Mouse (Mus musculus) hematopoietic multipotent progenitor cell, adult 10-12 weeks (in vitro differentiated cells): ENCODE results near the gene Amt. TPM values are rescaled to one million over a fixed set of nuclear protein-coding genes. Genes with fewer than 3 reads are reported as not detected.

ENCODE experiments used
- polyA plus RNA-seq: library from polyadenylated mRNA; stranded (reverse); fragments of >175 nt; gene quantifications from 2 replicates; pipeline ENCODE4 v1.2.3, GENCODE M21; 2012; ENCODE audit warnings: low replicate concordance

The Amt gene
- 0.12 and 0.45 TPM in 2 replicates for polyA plus RNA-seq

GRCm38 (mm10) chr9:108296453-108297355, at the start of gene Amt:
TSS of gene Amt (plus strand) at chr9:108296853.

DNA sequence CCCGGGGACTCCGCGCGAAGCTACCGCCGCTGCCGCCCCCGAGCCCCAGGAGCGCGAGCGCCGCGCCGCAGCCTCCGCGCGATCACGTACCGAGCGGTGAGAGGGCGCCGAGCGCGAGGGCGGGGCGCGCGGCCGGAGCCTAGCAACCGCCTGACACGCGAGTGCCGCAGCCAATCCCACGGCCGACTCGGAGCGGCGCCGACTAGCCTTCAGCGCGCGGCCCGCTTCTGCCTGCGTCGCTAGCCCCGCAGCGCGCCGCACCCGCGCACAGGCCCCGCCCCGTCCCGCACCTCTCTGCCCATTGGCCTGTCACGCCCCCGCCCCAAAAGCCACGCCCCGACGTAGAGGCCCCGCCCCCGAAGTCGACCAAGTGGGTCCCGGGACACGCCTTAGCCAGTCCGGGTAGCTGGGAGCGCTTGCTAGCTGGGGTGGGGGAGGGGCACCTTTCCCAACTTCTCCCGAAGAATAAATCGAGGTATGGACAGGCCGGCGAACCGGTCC, 32.9 kb upstream of the Amt start, which contains the start of gene Dag1:
TSS of gene Dag1 (minus strand) at position 269 of the 501 bp plus-strand sequence.

DNA sequence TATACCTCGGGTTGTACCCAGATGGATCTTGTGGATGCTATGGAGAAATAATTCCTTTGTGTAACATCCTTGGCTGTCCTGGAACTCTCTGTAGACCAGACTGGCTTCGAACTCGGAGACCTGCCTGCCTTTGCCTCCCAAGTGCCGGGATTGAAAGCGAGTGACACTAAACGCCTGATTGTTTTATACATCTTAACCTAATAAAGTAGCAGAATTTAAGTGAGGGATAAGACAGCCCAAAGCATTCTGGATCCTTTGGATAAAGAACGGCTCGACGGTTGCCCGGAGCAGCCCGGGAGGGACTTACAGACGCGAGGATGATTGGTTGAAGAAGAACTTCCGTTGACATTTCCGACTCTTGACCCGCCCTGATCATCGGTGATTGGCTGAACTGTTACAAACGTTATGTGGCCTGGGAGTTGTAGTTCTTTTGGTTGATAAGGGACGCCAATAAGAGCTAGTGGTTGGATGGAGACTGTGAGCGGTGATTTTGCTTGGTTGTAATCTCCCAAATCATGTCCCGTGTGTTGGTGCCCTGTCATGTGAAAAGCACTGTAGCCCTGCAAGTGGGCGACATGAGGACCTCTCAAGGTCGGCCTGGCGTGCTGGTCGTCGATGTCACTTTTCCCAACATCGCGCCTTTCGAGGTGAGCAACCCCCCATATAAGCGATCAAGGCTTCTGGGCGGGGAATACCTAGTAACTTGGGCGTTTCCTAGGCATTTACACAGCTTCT, 6.5 kb upstream of the Amt start, which contains the start of gene Nicn1:
TSS of gene Nicn1 (plus strand) at position 414 of the 735 bp plus-strand sequence.

GRCm38 (mm10) chr9:108305629-108306520, 9.2 kb downstream of the Amt start, which contains the start of the genes Rhoa and Tcta:
TSS of gene Rhoa (plus strand) at chr9:108306129.
TSS of gene Tcta (minus strand) at chr9:108306160.

GRCm38 (mm10) chr9:108338886-108339781, 42.5 kb downstream of the Amt start, which contains the start of gene Gpx1:
TSS of gene Gpx1 (plus strand) at chr9:108338903.

DNA sequence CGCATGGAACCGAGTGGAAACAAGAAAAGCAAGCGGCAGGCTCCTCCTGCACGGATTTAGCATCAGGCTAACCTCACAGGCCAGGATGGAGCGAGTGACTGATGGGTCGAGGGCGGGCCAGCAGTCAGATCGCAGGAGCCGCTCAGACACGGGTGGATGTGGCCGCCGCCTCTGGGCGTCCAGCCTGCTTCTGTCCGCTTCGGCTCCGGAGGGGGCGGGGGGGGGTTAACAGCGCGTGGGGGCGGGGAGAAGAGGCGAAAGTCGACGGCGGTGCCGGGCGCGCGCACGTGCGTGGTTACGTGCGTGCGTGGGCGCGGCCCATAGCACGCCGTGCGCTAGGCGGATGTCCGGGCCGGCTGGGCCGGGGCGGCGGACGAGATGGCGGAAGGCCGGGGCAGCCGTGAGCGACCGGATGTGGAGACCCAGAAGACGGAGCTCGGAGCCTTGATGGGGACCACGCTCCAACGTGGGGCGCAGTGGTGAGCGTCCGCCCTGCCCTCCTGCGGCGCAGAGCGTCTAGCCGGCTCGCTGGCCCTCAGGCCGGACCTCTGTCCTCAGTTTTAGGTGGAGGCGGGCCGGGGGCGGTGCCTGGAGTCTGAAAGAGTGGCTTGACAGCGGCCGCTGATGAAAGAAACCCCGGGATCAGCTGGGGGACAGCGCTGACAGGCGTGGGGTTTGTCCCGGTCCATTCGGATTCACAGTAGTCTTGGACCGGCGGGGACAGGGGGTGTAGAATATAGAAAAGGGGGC, 51.1 kb downstream of the Amt start, which contains the start of gene Usp4:
TSS of gene Usp4 (plus strand) at position 314 of the 750 bp plus-strand sequence.

Other genes with a start within 250 kb of the Amt start
- gene Gmppb, start 247.6 kb upstream of the Amt start, polyA plus RNA-seq: 4.6 and 5.8 TPM in 2 replicates
- gene Amigo3, start 243.7 kb upstream of the Amt start, polyA plus RNA-seq: 0.22 and 0.61 TPM in 2 replicates
- 0.10 and 1.0 TPM in 2 replicates for gene Mst1, start 216.4 kb upstream of the Amt start, polyA plus RNA-seq
- gene Rnf123, start 213.5 kb upstream of the Amt start, polyA plus RNA-seq: 83.2 and 287 TPM in 2 replicates
- 50.4 and 78.3 TPM in 2 replicates for gene Apeh, start 202.2 kb upstream of the Amt start, polyA plus RNA-seq
- 1.6 and 2.0 TPM in 2 replicates for gene Bsn, start 106.5 kb upstream of the Amt start, polyA plus RNA-seq
- 20.6 and 21.7 TPM in 2 replicates for gene Dag1, start 32.9 kb upstream of the Amt start, polyA plus RNA-seq
- 0.24 and 0.65 TPM in 2 replicates for gene Nicn1, start 6.4 kb upstream of the Amt start, polyA plus RNA-seq
- 168 and 183 TPM in 2 replicates for gene Rhoa, start 9.3 kb downstream of the Amt start, polyA plus RNA-seq
- 3.9 and 6.1 TPM in 2 replicates for gene Tcta, start 9.3 kb downstream of the Amt start, polyA plus RNA-seq
- gene Gpx1, start 42.0 kb downstream of the Amt start, polyA plus RNA-seq: 259 and 377 TPM in 2 replicates
- gene Usp4, start 51.0 kb downstream of the Amt start, polyA plus RNA-seq: 18.2 and 114 TPM in 2 replicates
- gene 1700102P08Rik, start 96.0 kb downstream of the Amt start, polyA plus RNA-seq: 3.3 and 5.5 TPM in 2 replicates
- 0.08 TPM in 1 of 2 replicates, not detected in the other for gene Ccdc36, start 131.6 kb downstream of the Amt start, polyA plus RNA-seq
- gene BC048562, start 139.6 kb downstream of the Amt start, polyA plus RNA-seq: not detected in 2 replicates
- gene Ccdc71, start 163.7 kb downstream of the Amt start, polyA plus RNA-seq: 15.7 and 24.2 TPM in 2 replicates
- 13.3 and 17.0 TPM in 2 replicates for gene Klhdc8b, start 164.7 kb downstream of the Amt start, polyA plus RNA-seq
- gene Lamb2, start 182.9 kb downstream of the Amt start, polyA plus RNA-seq: 0.42 and 1.4 TPM in 2 replicates
- 85.5 and 193 TPM in 2 replicates for gene Usp19, start 193.7 kb downstream of the Amt start, polyA plus RNA-seq
- gene Qars, start 210.9 kb downstream of the Amt start, polyA plus RNA-seq: 27.8 and 92.7 TPM in 2 replicates
- gene Qrich1, start 220.0 kb downstream of the Amt start, polyA plus RNA-seq: 65.0 and 106 TPM in 2 replicates